Mouse (Mus musculus) intestine, postnatal 0 days (tissue): Measurements from ENCODE around the gene Lipo1. TPM values are rescaled to one million over a fixed set of nuclear protein-coding genes. Genes with fewer than 3 reads are reported as not detected.
A peak's percentile ranks its signal among the peaks of the same experiment; 100 is the strongest.
"Not testable (repeated sequence)": the region's sequence is repeated elsewhere in the genome, so short reads cannot be mapped to it uniquely, and the experiment has no call there.

ENCODE experiments used
- ATAC-seq: fragments of 200-750 bp; cut with Nextera tagmentation; 2 replicates; pipeline ENCODE4 v1.8.0; 2017; ENCODE audit warnings: mild to moderate bottlenecking, moderate TSS enrichment, moderate library complexity
- H3K27ac ChIP-seq: fragments of 300-500 bp; sonication (generic); 2 replicates; pipeline ENCODE4 v1.5.1; 2014; ENCODE audit warnings: mild to moderate bottlenecking, low read depth, low read length, moderate library complexity
- H3K27me3 ChIP-seq: fragments of 300-500 bp; sonication (generic); replicated peaks from 2 replicates; pipeline ENCODE4 v1.6.1; 2014; ENCODE audit warnings: low read length, mixed read lengths; ENCODE audit not compliant: control insufficient read depth, insufficient read depth
- H3K36me3 ChIP-seq: fragments of 300-500 bp; sonication (generic); 2 replicates; pipeline ENCODE4 v1.6.1; 2014; ENCODE audit warnings: mild to moderate bottlenecking, moderate library complexity; ENCODE audit not compliant: control insufficient read depth, insufficient read depth
- H3K4me1 ChIP-seq: fragments of 300-500 bp; sonication (generic); replicated peaks from 2 replicates; pipeline ENCODE4 v1.6.1; 2014; ENCODE audit warnings: antibody characterized with exemption, low read length, mixed read lengths; ENCODE audit not compliant: control insufficient read depth, insufficient read depth
- H3K4me2 ChIP-seq: fragments of 300-500 bp; sonication (generic); replicated peaks from 2 replicates; pipeline ENCODE4 v1.6.1; 2014; ENCODE audit warnings: low read depth, mild to moderate bottlenecking, moderate library complexity
- H3K4me3 ChIP-seq: fragments of 300-500 bp; sonication (generic); 2 replicates; pipeline ENCODE4 v1.5.1; 2014; ENCODE audit warnings: low read depth, low read length
- H3K9ac ChIP-seq: fragments of 300-500 bp; sonication (generic); 2 replicates; pipeline ENCODE4 v1.6.1; 2014; ENCODE audit warnings: mild to moderate bottlenecking, low read depth, low read length
- H3K9me3 ChIP-seq: fragments of 300-500 bp; sonication (generic); 2 replicates; pipeline ENCODE4 v1.6.1; 2016; ENCODE audit warnings: mixed run types; ENCODE audit not compliant: control insufficient read depth
- CTCF ChIP-seq: sonication (generic); IDR thresholded peaks from 2 replicates; pipeline ENCODE4 v1.5.1; 2016; ENCODE audit warnings: low read depth, mild to moderate bottlenecking, control low read depth, antibody characterized with exemption, moderate library complexity
- WGBS: fragments of 180-500 bp; shearing (Covaris S2); extraction: QIAGEN DNeasy Blood & Tissue Kit; methylation state at CpG from one replicate; pipeline ENCODE4 v1.1.7; 2014; 5-methylcytosine and 5-hydroxymethylcytosine counted together
- polyA plus RNA-seq: library from polyadenylated mRNA; unstranded; fragments of >200 nt; fragmentation: Nextera tagmentation; extraction: Ambion mirVana; gene quantifications from 2 replicates; pipeline ENCODE4 v1.2.1, GENCODE M21; 2015

The Lipo1 gene
- polyA plus RNA-seq, result not detected in 2 replicates

DNA sequence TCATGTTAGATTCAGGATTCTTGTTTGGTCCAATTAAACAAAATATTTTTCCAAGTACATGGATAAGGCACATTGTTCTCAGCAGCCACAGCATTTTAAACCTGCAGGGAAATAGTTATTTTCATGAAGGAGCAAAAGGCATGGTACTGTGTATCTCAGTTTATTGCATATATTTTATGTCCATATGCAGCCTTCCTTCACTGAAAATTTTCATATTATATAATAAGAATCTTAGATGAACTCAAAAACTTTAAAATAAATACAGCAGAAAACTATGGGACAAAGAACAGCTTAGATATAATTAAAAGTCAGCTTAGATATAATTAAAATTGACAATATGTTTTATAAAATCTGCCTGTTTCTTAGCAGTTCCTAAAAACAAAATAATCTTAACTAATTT is at the start of gene Lipo1:
Lipo1 (minus strand) TSS at position 101 of the 400 bp plus-strand sequence.
- not testable (repeated sequence) for H3K27ac ChIP-seq, H3K4me2 ChIP-seq, H3K36me3 ChIP-seq, H3K4me1 ChIP-seq, H3K9ac ChIP-seq, H3K27me3 ChIP-seq, ATAC-seq, H3K4me3 ChIP-seq, H3K9me3 ChIP-seq

DNA sequence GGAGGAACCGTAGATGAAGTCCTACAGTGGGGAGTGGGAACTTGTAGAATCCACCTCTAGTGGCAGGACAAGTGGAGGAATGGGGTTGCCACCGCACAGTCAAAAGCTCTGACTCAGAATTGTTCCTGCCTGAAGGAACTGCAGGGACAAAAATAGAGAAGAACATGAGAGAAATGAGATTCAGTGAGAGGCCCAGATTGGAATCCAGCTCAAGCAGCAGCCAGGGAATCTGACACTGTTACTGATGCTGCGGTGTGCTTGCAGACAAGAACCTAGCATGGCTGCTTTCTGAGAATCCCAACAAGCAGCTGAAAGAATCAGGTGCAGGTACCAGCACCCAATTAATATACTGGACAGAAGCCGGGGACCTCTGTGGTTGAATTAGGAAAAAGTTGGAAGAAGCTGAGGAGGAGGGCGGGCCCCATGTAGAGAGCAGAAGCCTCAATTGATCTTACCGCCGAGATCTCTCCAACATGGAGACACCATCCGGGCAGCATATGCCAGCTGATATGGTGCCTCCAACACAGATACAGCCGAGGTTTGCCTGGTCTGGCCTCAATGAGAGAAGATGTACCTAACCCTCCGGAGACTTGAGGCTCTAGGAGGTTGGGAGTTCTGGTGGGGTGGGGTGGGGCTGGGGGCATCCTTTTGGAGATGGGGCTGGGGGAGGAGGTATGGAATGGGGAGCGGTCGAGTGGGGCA is 532 bp downstream of the Lipo1 start:
- 85% methylated on average over 12 of the region's 12 CpGs for WGBS
- H3K9ac ChIP-seq, result no peak overlapping the region
- H3K4me2 ChIP-seq, result no peak overlapping the region
- no peaks in the 10 kb centered on the region for H3K27me3 ChIP-seq
- no peak for ATAC-seq
- no peak overlapping the region for H3K4me3 ChIP-seq
- TF ChIP-seq CTCF, result no peak
- no peaks in the 10 kb centered on the region for H3K9me3 ChIP-seq
- H3K4me1 ChIP-seq, result no peaks in the 10 kb centered on the region
- H3K27ac ChIP-seq, result no peak overlapping the region
- no peaks in the 10 kb centered on the region for H3K36me3 ChIP-seq

DNA sequence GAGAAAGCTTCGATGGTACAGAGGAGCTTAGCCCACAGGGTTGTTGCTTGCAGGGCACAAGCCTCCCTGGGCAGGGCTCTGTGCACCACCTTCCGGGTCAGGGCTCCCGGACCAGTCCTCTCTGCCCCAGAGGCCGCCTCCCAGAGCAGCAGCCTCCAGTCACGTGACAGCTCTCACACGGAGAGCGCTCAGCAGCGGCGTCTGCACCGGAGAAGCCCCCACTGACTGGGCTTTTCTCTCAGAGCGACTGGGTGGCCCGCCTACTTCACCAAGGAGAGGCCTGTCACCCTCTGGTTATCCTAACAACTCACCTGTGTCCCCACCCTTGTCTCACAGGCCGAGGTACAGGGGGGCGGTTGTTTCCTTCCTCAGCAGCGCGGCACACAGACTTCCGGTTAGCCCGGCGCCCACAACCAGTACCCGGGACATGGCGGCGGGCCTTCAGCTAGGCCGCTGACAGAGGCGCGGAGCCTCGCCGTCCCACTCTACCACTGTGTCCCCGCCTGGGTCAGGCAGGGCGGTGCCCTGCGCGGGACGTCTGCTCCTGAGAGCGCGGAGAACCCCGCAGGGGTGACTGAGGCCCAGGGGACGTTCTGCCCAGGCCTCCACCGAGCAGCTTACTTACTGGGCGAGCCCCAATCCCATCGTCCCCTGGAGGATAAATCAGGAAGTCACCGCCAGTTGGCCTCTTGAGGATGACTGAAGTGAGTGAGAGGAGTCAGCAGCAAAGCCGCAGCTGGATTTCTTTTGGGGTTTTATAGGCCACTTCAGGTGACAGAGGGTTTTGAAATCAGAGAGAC is 25.8 kb downstream of the Lipo1 start, which contains the start of gene Lipo3:
Lipo3 (minus strand) TSS at position 665 of the 800 bp plus-strand sequence.
- ATAC-seq, result peak; percentile 85
- H3K4me1 ChIP-seq, H3K27ac ChIP-seq, H3K9ac ChIP-seq, H3K4me3 ChIP-seq, H3K9me3 ChIP-seq, H3K36me3 ChIP-seq, H3K27me3 ChIP-seq: not testable (repeated sequence)
- peak within 1 kb of the TSS; percentile 44 for H3K4me2 ChIP-seq
- 44% methylated on average over 13 of the region's 41 CpGs for WGBS

DNA sequence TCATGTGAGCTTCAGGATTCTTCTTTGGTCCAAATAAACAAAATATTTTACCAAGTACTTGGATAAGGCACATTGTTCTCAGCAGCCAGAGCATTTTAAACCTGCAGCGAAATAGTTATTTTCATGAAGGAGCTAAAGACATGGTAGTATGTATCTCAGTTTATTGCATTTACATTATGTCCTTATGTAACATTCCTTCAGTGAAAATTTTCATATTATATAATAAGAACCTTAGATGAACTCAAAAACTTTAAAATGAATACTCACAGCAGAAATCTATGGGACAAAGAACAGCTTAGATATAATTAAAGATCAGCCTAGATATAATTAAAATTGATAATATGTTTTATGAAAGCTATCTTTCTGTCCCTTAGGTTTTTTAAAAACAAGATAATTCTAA is 36.0 kb downstream of the Lipo1 start, which contains the start of gene Lipo2:
Lipo2 (minus strand) TSS at position 101 of the 400 bp plus-strand sequence.
- H3K4me3 ChIP-seq, H3K4me1 ChIP-seq, ATAC-seq, H3K4me2 ChIP-seq, H3K27me3 ChIP-seq, H3K9ac ChIP-seq, H3K36me3 ChIP-seq, H3K9me3 ChIP-seq, H3K27ac ChIP-seq: not testable (repeated sequence)
- WGBS, result 100% methylated on average over 1 of the region's 1 CpGs

Other genes with a start within 250 kb of the Lipo1 start
- gene Gm8978, start 162.2 kb downstream of the Lipo1 start, polyA plus RNA-seq, result not detected in 2 replicates
- gene Lipo2, start 36.1 kb downstream of the Lipo1 start, polyA plus RNA-seq, result 0.22 and 0.25 TPM in 2 replicates
- gene Lipo3, start 25.5 kb downstream of the Lipo1 start, polyA plus RNA-seq, result 18.3 and 19.3 TPM in 2 replicates
- gene Lipf, start 173.7 kb upstream of the Lipo1 start, polyA plus RNA-seq, result 1.1 and 2.2 TPM in 2 replicates
- gene Lipk, start 220.8 kb upstream of the Lipo1 start, polyA plus RNA-seq, result 0.23 and 0.39 TPM in 2 replicates